Mouse (Mus musculus) kidney, adult 2 months (tissue): ENCODE data around the gene Ahcy. TPM values are rescaled to one million over a fixed set of nuclear protein-coding genes. Genes with fewer than 3 reads are reported as not detected.
"Not testable (repeated sequence)": the region's sequence is repeated elsewhere in the genome, so short reads cannot be mapped to it uniquely, and the experiment has no call there.

ENCODE experiments used
- DNase-seq: peaks from one replicate; pipeline ENCODE4 v3.0.0; 2021
- H3K27ac ChIP-seq: fragments of 200-500 bp; 2 replicates; pipeline ENCODE4 v1.5.1; 2012; ENCODE audit warnings: low read depth, low read length, control low read depth, inconsistent platforms; ENCODE audit not compliant: insufficient read depth
- H3K27me3 ChIP-seq: fragments of 200-500 bp; replicated peaks from 2 replicates; pipeline ENCODE4 v1.6.1; 2012; ENCODE audit warnings: mild to moderate bottlenecking, moderate library complexity, low read length, inconsistent platforms; ENCODE audit not compliant: control insufficient read depth, insufficient read depth
- H3K36me3 ChIP-seq: fragments of 200-500 bp; 2 replicates; pipeline ENCODE4 v1.6.1; 2012; ENCODE audit warnings: mild to moderate bottlenecking, moderate library complexity, low read length, inconsistent platforms; ENCODE audit not compliant: control insufficient read depth, insufficient read depth
- H3K4me1 ChIP-seq: fragments of 200-500 bp; 2 replicates; pipeline ENCODE4 v1.6.1; 2011; ENCODE audit warnings: low read length; ENCODE audit not compliant: control insufficient read depth, insufficient read depth
- H3K4me3 ChIP-seq: fragments of 200-500 bp; 2 replicates; pipeline ENCODE4 v1.5.1; 2011; ENCODE audit warnings: mild to moderate bottlenecking, low read depth, low read length, control low read depth; ENCODE audit not compliant: insufficient read depth
- CTCF ChIP-seq: fragments of 200-500 bp; conservative IDR thresholded peaks from 2 replicates; pipeline ENCODE4 v1.5.1; 2011; ENCODE audit warnings: low read depth, mild to moderate bottlenecking, control low read depth, low read length, moderate library complexity, mixed read lengths; ENCODE audit not compliant: insufficient read depth, insufficient read length
- POLR2A ChIP-seq: fragments of 200-500 bp; IDR thresholded peaks from one replicate; pipeline ENCODE4 v1.6.1; 2011; ENCODE audit warnings: low read depth, low read length, control low read depth
- WGBS: fragments of 180-500 bp; shearing (Covaris S2); methylation state at CpG from one replicate; pipeline ENCODE4 v1.1.7; 2018; 5-methylcytosine and 5-hydroxymethylcytosine counted together
- polyA plus RNA-seq: library from polyadenylated mRNA; depleted of rRNA; stranded (reverse); fragments of >200 nt; gene quantifications from 2 replicates; pipeline ENCODE4 v1.2.3, GENCODE M21; 2012; rRNA removed

The Ahcy gene
- polyA plus RNA-seq, 1 experiment = 250 TPM

GRCm38 (mm10) chr2:155018762-155019641 lies 55.3 kb downstream of the Ahcy start:
- H3K27me3 ChIP-seq = no peaks in the 10 kb centered on the region
- H3K4me1 ChIP-seq = no peaks in the 10 kb centered on the region
- H3K36me3 ChIP-seq = no peaks in the 10 kb centered on the region
- H3K4me3 ChIP-seq = peak overlapping the region; percentile 60
- DNase-seq = peak; percentile 69
- 0 out of 2 replicates have a peak overlapping the region, but pooled peaks have one; percentile 9 for H3K27ac ChIP-seq
- TF ChIP-seq POLR2A (no peak), CTCF (no peak)
- WGBS = 1% methylated on average over 38 of the region's 38 CpGs

DNA sequence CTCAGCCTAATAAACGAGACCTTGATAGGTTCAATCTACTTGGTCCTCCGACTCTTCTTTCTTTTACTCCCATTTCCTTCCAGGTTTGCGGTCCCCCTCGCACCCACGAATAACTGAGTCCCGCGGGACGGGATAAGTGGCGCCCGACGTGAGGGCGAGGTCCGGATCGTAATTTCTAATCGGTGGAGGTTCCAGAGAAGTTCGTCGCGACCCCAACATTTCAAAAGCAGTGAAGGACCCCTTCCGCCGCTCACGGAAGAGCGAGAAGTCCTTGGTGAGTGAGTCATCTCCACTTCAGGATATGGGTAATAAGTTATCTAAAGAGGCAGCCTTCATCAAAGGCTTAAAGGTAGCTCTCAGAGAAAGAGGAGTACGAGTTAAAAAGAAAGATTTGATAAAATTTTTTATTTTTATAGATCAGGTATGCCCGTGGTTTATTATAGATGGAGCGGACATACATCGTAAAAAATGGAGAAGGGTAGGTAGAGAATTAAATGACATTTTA lies 56.0 kb downstream of the Ahcy start, which contains the start of gene Gm14226:
TSS of gene Gm14226 (plus strand) at position 16 of the 505 bp plus-strand sequence.
- H3K4me3 ChIP-seq = peak within 1 kb of the TSS; percentile 60
- H3K36me3 ChIP-seq, H3K27ac ChIP-seq, H3K4me1 ChIP-seq, DNase-seq, H3K27me3 ChIP-seq: not testable (repeated sequence)
- 4% methylated on average over 24 of the region's 26 CpGs for WGBS

GRCm38 (mm10) chr2:155016751-155017150 lies 57.5 kb downstream of the Ahcy start:
- H3K27me3 ChIP-seq, H3K36me3 ChIP-seq, H3K4me1 ChIP-seq, H3K4me3 ChIP-seq, DNase-seq, H3K27ac ChIP-seq: not testable (repeated sequence)
- 50% methylated on average over 8 of the region's 9 CpGs for WGBS

DNA sequence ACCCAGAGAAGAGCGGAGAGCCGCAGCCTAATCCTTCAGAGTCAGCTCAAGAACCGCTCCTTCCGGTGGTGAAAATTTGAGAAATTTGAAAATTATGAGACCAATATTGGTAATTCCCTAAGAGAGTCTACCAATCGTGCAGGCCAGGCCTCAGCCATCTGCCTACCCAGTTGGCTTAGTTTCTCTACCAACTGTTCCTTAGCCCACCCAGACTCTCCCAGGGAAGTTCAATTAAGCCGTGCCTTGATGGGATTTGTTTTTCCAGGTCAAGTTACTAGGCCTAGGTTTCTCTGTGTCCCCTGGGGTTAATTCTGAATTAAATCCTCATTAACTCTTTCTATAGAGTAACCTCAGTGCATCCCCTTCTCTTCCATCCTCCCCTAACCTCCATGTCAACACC lies 61.3 kb downstream of the Ahcy start:
- TF ChIP-seq CTCF (no peak), POLR2A (no peak)
- no peak for DNase-seq
- Histone ChIP-seq H3K27ac (no peak overlapping the region), H3K4me3 (no peak overlapping the region), H3K27me3 (no peaks in the 10 kb centered on the region), H3K4me1 (no peaks in the 10 kb centered on the region), H3K36me3 (no peaks in the 10 kb centered on the region)
- WGBS = 88% methylated on average over 6 of the region's 6 CpGs

GRCm38 (mm10) chr2:155011086-155011656 lies 63.1 kb downstream of the Ahcy start:
- DNase-seq = no peak
- H3K27ac ChIP-seq = no peak overlapping the region
- H3K4me3 ChIP-seq = no peak overlapping the region
- no peaks in the 10 kb centered on the region for H3K27me3 ChIP-seq
- no peaks in the 10 kb centered on the region for H3K4me1 ChIP-seq
- H3K36me3 ChIP-seq = no peaks in the 10 kb centered on the region
- TF ChIP-seq POLR2A (no peak), CTCF (no peak)
- 63% methylated on average over 3 of the region's 3 CpGs for WGBS

Other genes with a start within 250 kb of the Ahcy start
- 9.9 and 15.2 TPM in 2 replicates for gene Eif2s2, start 181.6 kb downstream of the Ahcy start, polyA plus RNA-seq
- gene Gm14226, start 56.2 kb downstream of the Ahcy start, polyA plus RNA-seq = 0.76 and 0.89 TPM in 2 replicates
- 15.0 and 17.6 TPM in 2 replicates for gene Itch, start 59.0 kb upstream of the Ahcy start, polyA plus RNA-seq
- gene Dynlrb1, start 162.0 kb upstream of the Ahcy start, polyA plus RNA-seq = 327 and 373 TPM in 2 replicates
- gene Map1lc3a, start 201.8 kb upstream of the Ahcy start, polyA plus RNA-seq = 212 and 233 TPM in 2 replicates